Mouse (Mus musculus) small intestine, adult 2 months (tissue): ENCODE measurements at regions not wholly inside any gene's neighbourhood (a gene's known extent, or its start where the extent isn't known, plus 50 kb on each side); places are given as distances from the start of the nearest gene placed in this dataset.

Experiments
- H3K27ac ChIP-seq: fragments of 200-500 bp; 2 replicates; pipeline ENCODE4 v1.5.1; 2012; ENCODE audit warnings: low read depth, low read length, control low read depth, inconsistent platforms; ENCODE audit not compliant: insufficient read depth
- H3K27me3 ChIP-seq: fragments of 200-500 bp; 2 replicates; pipeline ENCODE4 v1.6.1; 2012; ENCODE audit warnings: mild to moderate bottlenecking, moderate library complexity, low read length, inconsistent platforms; ENCODE audit not compliant: control insufficient read depth, insufficient read depth
- H3K36me3 ChIP-seq: fragments of 200-500 bp; 2 replicates; pipeline ENCODE4 v1.6.1; 2012; ENCODE audit warnings: mild to moderate bottlenecking, low read length, control low read depth, inconsistent platforms; ENCODE audit not compliant: control insufficient read depth, insufficient read depth
- H3K4me1 ChIP-seq: fragments of 200-500 bp; 2 replicates; pipeline ENCODE4 v1.6.1; 2012; ENCODE audit warnings: low read length, inconsistent platforms, mixed read lengths; ENCODE audit not compliant: control insufficient read depth, insufficient read depth, insufficient read length
- H3K4me3 ChIP-seq: fragments of 200-500 bp; 2 replicates; pipeline ENCODE4 v1.5.1; 2012; ENCODE audit warnings: low read depth, mild to moderate bottlenecking, control low read depth, inconsistent platforms, low read length, moderate library complexity
- CTCF ChIP-seq: fragments of 200-500 bp; IDR thresholded peaks from 2 replicates; pipeline ENCODE4 v1.5.1; 2012; ENCODE audit warnings: low read depth, mild to moderate bottlenecking, control low read depth, inconsistent platforms, low read length, moderate library complexity, mixed read lengths; ENCODE audit not compliant: insufficient replicate concordance, insufficient read length; ENCODE audit errors: extremely low read depth
- POLR2A ChIP-seq: fragments of 200-500 bp; IDR thresholded peaks from 2 replicates; pipeline ENCODE4 v1.6.1; 2012; ENCODE audit warnings: low read depth, mild to moderate bottlenecking, control low read depth, inconsistent platforms, low read length, moderate library complexity
- WGBS: fragments of 180-500 bp; shearing (Covaris S2); methylation state at CpG from one replicate; pipeline ENCODE4 v1.1.7; 2018; 5-methylcytosine and 5-hydroxymethylcytosine counted together

DNA sequence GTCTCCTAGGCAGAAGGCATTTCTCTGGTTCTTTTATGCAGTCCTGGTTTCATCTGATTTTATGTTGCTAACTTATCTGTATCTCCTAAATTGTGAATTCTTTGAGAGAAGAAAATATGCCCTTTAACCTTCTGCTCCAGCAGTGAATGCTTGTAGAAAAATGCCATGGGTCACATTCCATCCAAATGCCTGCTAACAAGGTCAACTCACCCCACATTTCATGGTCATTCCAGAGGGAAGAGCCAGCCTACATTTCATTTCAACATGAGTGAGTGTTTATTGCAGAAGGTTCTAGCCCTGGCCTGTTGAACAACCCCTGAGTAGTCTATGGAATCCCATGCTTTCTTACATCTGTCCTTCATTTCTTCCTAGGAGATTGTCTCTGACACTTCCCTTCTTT, 147.7 kb downstream of the Erv3 start:
- no peak for TF ChIP-seq CTCF
- TF ChIP-seq POLR2A, result no peak
- no peak overlapping the region for H3K27ac ChIP-seq
- no peak overlapping the region for H3K4me3 ChIP-seq
- no peaks in the 10 kb centered on the region for H3K4me1 ChIP-seq
- no peaks in the 10 kb centered on the region for H3K36me3 ChIP-seq
- H3K27me3 ChIP-seq, result no peaks in the 10 kb centered on the region

DNA sequence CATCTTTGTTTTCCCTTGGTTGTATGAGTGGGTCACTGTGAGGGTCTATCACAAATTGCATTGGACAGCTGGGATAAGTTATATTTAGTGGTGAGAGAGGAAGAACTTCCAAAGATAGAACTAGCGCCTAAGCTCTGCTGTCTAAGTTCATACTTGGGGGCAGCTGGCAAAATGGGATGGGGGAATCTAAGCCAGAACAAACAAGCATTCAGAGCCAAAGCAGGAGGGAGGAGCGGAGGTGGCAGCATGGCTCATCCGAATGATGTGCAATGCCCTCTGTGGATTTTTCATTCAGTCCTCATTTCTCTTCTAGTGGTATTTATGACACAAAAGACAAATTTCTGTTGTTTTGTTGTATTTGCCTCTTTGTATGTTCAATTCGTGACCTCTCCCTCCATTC, 144.5 kb upstream of the Adra1d start:
- no peak overlapping the region for H3K4me3 ChIP-seq
- H3K27me3 ChIP-seq, result no peaks in the 10 kb centered on the region
- no peaks in the 10 kb centered on the region for H3K36me3 ChIP-seq
- H3K4me1 ChIP-seq, result no peaks in the 10 kb centered on the region
- WGBS, result 89% methylated on average over 4 of the region's 4 CpGs
- TF ChIP-seq POLR2A (no peak), CTCF (no peak)
- H3K27ac ChIP-seq, result no peak overlapping the region

DNA sequence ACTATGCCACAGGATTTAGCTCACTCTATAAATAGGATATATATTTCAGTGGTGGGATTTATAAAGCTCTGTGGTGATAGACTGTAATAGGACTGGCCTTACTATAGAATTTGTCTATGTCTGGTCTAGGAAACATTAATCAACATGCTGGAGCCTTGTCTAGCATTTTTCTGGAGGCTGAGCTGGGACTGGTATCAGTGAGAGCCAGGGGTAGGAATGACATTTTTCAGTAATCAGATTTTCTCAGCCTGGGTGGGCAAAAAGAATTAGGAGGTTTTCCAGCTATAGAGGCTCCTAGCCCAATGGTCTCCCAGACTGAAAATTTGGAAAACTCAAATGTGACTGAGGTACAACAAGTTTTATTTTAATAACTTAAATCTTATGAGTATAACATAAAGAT, 142.3 kb upstream of the Adra1d start:
- Histone ChIP-seq H3K36me3 (no peaks in the 10 kb centered on the region), H3K27ac (no peak overlapping the region), H3K27me3 (no peaks in the 10 kb centered on the region), H3K4me3 (no peak overlapping the region), H3K4me1 (no peaks in the 10 kb centered on the region)
- TF ChIP-seq CTCF, result no peak
- no peak for TF ChIP-seq POLR2A

GRCm38 (mm10) chr2:131702146-131702545, 140.1 kb upstream of the Adra1d start:
- no peak overlapping the region for H3K4me3 ChIP-seq
- H3K27ac ChIP-seq, result no peak overlapping the region
- TF ChIP-seq CTCF (no peak), POLR2A (no peak)
- no peaks in the 10 kb centered on the region for H3K36me3 ChIP-seq
- WGBS, result 54% methylated on average over 4 of the region's 4 CpGs
- H3K4me1 ChIP-seq, result no peaks in the 10 kb centered on the region
- no peaks in the 10 kb centered on the region for H3K27me3 ChIP-seq

DNA sequence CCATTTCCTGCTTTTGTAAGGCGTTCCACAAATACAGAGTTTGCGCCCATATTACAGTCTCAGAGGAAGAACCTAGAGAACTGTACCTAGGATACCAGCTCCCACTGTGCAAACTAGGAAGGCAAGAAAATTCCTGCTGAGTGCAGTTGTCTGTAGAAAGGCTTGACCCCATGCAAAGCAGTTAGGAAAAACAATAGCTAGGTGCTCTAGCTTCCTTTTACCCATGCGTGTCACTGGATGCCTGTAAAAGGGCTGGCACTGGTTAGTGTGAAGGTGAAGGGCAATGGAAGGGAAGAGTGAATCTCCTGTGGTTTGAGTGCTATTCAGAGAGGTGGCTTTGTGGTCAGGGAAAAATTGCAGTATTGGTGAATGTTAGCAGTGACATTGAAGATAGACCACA, 137.7 kb upstream of the Adra1d start:
- WGBS, result 80% methylated on average over 3 of the region's 3 CpGs
- H3K27ac ChIP-seq, result no peak overlapping the region
- H3K4me3 ChIP-seq, result no peak overlapping the region
- no peaks in the 10 kb centered on the region for H3K27me3 ChIP-seq
- TF ChIP-seq POLR2A, result no peak
- TF ChIP-seq CTCF, result no peak
- H3K4me1 ChIP-seq, result no peaks in the 10 kb centered on the region
- no peaks in the 10 kb centered on the region for H3K36me3 ChIP-seq

DNA sequence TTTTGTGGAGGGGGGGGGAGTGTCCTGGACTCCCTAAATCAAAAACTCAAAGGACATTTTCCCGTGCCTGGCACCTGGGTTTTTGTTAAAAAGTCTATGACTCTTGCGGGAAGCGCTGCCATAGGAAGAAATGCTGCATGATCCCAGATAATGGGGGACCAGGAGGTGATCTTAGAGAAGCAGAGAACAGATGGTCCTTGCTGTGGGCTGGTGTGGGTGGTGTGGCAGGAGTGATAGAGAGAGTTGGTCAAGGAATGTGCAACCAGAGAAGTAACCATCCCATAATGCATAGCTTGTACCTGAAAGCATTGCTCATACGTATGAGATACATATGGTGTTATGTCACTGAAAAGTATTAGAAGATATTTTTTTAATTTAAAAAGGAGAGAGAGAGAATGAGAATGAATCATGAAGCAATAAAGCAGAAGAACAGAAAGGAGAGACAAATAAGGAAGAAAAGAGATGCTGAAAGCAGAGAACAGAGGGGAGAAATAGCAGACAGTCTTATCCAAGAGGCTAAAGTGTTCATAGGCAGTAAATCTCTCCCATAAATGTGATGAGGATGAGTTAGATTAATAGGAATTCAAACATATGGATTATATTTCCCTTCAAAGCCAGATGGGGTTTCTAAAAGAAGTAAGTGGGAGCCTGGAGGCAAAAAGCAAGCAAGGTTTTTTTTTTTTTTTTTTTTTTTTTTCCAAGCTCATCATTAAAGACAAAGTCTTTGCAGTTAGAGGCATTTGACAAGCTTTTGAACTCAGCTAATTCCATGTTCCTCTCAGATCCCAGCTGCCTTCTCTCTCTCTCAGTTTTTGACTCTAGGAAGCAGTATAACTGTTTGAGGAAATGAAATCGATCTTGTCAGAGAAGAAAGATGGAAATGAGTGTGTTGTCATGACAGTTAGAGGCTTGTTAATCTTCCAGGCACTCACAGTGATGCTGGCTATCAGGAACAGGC, 136.2 kb upstream of the Adra1d start:
- Histone ChIP-seq H3K27ac (no peak overlapping the region), H3K27me3 (no peaks in the 10 kb centered on the region), H3K36me3 (no peaks in the 10 kb centered on the region), H3K4me1 (no peaks in the 10 kb centered on the region), H3K4me3 (no peak overlapping the region)
- WGBS, result 80% methylated on average over 5 of the region's 5 CpGs
- no peak for TF ChIP-seq CTCF
- TF ChIP-seq POLR2A, result no peak

GRCm38 (mm10) chr2:131696307-131696706, 134.2 kb upstream of the Adra1d start:
- TF ChIP-seq POLR2A (no peak), CTCF (no peak)
- 47% methylated on average over 3 of the region's 3 CpGs for WGBS
- no peak overlapping the region for H3K4me3 ChIP-seq
- H3K4me1 ChIP-seq, result no peaks in the 10 kb centered on the region
- no peak overlapping the region for H3K27ac ChIP-seq
- H3K36me3 ChIP-seq, result no peaks in the 10 kb centered on the region
- no peaks in the 10 kb centered on the region for H3K27me3 ChIP-seq
